Comparison of ENCODE assay signal across 12 mouse cellular contexts in the genomic region with DNA sequence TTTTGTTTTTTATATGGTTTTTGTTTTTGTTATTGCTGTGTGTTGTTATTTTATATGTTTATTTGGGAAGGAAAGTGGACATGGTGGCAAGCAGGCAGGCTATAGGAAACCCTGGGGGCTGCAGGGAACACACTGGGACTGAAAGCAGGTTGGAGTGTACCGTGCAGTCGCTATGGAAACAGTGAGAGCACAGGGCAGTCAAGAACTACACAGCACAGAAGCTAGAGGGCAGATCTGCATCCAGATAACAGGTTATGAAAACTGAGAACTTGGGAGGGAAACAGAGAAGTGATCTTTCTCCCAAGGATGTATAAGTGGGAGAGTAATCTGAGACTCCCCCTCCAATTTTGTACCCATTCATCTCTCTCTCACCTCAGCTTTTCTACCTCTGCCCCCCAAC. TPM values are rescaled to one million over a fixed set of nuclear protein-coding genes. Genes with fewer than 3 reads are reported as not detected.
DNase-seq lines count a peak whose midpoint lies in the region; ATAC-seq and TF ChIP-seq lines count a peak whose summit lies in the region.
"Had no signal": no experiment of that assay in that cellular context is flagged by ENCODE, and none has a peak within 500 bp of the region (broad histone marks: within the 10 kb centered on the region; RNA-seq: fewer than 3 reads in every experiment).

No protein-coding gene starts in this region.

- H3K36me3 ChIP-seq in forebrain, embryonic 14.5 days (ENCODE audit: control insufficient read depth, insufficient read depth, low read length): no peaks in the 10 kb centered on the region
- H3K36me3 ChIP-seq in neural tube, embryonic 13.5 days: no peaks in the 10 kb centered on the region
- H3K36me3 ChIP-seq: G1E had no signal

- no peak overlapping the region for H3K4me3 ChIP-seq in left cerebral cortex, adult 2 months
- H3K4me3 ChIP-seq in forebrain, embryonic 14.5 days (ENCODE audit: low read depth, low read length): no peak overlapping the region
- no peak overlapping the region for H3K4me3 ChIP-seq in neural tube, embryonic 13.5 days

- no peaks in the 10 kb centered on the region for H3K27me3 ChIP-seq in forebrain, embryonic 14.5 days (replicated peaks; ENCODE audit: control insufficient read depth, insufficient read depth, low read length)
- H3K27me3 ChIP-seq in neural tube, embryonic 13.5 days: no peaks in the 10 kb centered on the region; the same call in 1 of the 2 replicates

- WGBS in forebrain, embryonic 14.5 days: 5% methylated on average over 2 of the region's 2 CpGs
- 13% methylated on average over 2 of the region's 2 CpGs for WGBS in neural tube, embryonic 13.5 days

- H3K9ac ChIP-seq in forebrain, embryonic 14.5 days (ENCODE audit: low read length): no peak overlapping the region
- H3K9ac ChIP-seq in neural tube, embryonic 13.5 days: no peak overlapping the region

- H3K27ac ChIP-seq in left cerebral cortex, adult 2 months: no peak overlapping the region
- H3K27ac ChIP-seq in forebrain, embryonic 14.5 days (ENCODE audit: low read depth, low read length): no peak overlapping the region
- H3K27ac ChIP-seq in neural tube, embryonic 13.5 days (replicated peaks): no peak overlapping the region

- no peak for TF ChIP-seq POLR2A in brain, embryonic 14.5 days (IDR thresholded peaks at IDR 0.05; ENCODE audit: borderline replicate concordance, extremely low read depth, insufficient read depth, insufficient read length, poor library complexity, severe bottlenecking)

- no peaks in the 10 kb centered on the region for H3K4me1 ChIP-seq in forebrain, embryonic 14.5 days (ENCODE audit: control insufficient read depth, insufficient read depth, low read length)
- no peaks in the 10 kb centered on the region for H3K4me1 ChIP-seq in neural tube, embryonic 13.5 days (replicated peaks)

- no peak for DNase-seq in left cerebral cortex, adult 2 months (ENCODE audit: extremely low spot score in 1 of 2, low spot score in 2 of 2)
- no peak for DNase-seq in left cerebral cortex, postnatal 14 days (ENCODE audit: low spot score in 2 of 2)
- peak; percentile 68 for DNase-seq in brain, embryonic 14.5 days (ENCODE audit: low read depth)
- peak; percentile 46 for DNase-seq in forebrain, embryonic 14.5 days (ENCODE audit: low spot score)
- DNase-seq in layer of hippocampus, postnatal 25 days (ENCODE audit: extremely low spot score in 1 of 2, low spot score in 1 of 2): no peak
- no peak for DNase-seq in heart, postnatal 4 days
- DNase-seq: gastrocnemius, postnatal 25 days; heart, postnatal 14 days; lung, postnatal 36 days; thymus, postnatal 14 days had no signal

- no peaks in the 10 kb centered on the region for H3K9me3 ChIP-seq in forebrain, embryonic 14.5 days (replicated peaks; ENCODE audit: control insufficient read depth, low read length)
- H3K9me3 ChIP-seq in neural tube, embryonic 13.5 days: no peaks in the 10 kb centered on the region
- H3K9me3 ChIP-seq: G1E had no signal

- peak; percentile 36 for TF ChIP-seq CTCF in left cerebral cortex, adult 2 months (IDR thresholded peaks at IDR 0.05)
- TF ChIP-seq CTCF in brain, embryonic 14.5 days (IDR thresholded peaks at IDR 0.05; ENCODE audit: borderline replicate concordance, extremely low read depth, insufficient read depth, insufficient read length): peak; percentile 15; the same call in 1 of the 2 replicates

- ATAC-seq in forebrain, embryonic 14.5 days: peak; percentile 63
- ATAC-seq in neural tube, embryonic 13.5 days (ENCODE audit: low read depth): peak; percentile 72; the same call in 1 of the 2 replicates

- no peak overlapping the region for H3K4me2 ChIP-seq in forebrain, embryonic 14.5 days (ENCODE audit: low read length)
- H3K4me2 ChIP-seq in neural tube, embryonic 13.5 days: no peak overlapping the region

- intact Hi-C loops in left cerebral cortex, adult 2 months (cut with DNase I): no loop called here
- intact Hi-C loops in left cerebral cortex, postnatal 14 days (cut with DNase I): no loop called here

RNA-seq across cellular contexts. Expression of gene Grm8, which starts 7.4 kb away (rescaled TPM):
- total RNA-seq in left cerebral cortex, adult 2 months (2021): 10 to 100 TPM; 22.9 to 27.3 TPM
- total RNA-seq in left cerebral cortex, postnatal 14 days (2021): 10 to 100 TPM; 19.5 TPM
- polyA plus RNA-seq in brain, embryonic 14.5 days (2012; rRNA removed): 3.5 and 6.7 TPM in 2 replicates
- 3.0 and 5.1 TPM in 2 replicates for polyA plus RNA-seq in forebrain, embryonic 14.5 days (2014; fragmentation: Nextera tagmentation; extraction: Ambion mirVana)
- 7.0 and 7.7 TPM in 2 replicates for polyA plus RNA-seq in neural tube, embryonic 13.5 days (2015; fragmentation: Nextera tagmentation; extraction: Ambion mirVana)
- total RNA-seq in layer of hippocampus, postnatal 25 days (2021): 1 to 10 TPM; 6.2 to 8.5 TPM
- not detected for total RNA-seq in heart, postnatal 4 days (2021)
- polyA plus RNA-seq: G1E had no signal

Comparison
In these comparisons a context has a peak if more than half of its experiments do, and no peak if none do; other contexts are left out.
1. DNase-seq: peak in brain, embryonic 14.5 days (single experiment) and forebrain, embryonic 14.5 days (single experiment); none in left cerebral cortex, adult 2 months (0 of 2), left cerebral cortex, postnatal 14 days (0 of 2), layer of hippocampus, postnatal 25 days (0 of 2) and heart, postnatal 4 days (single experiment).
2. RNA of gene Grm8, which starts 7.4 kb away (total RNA-seq): 22.9 to 27.3 TPM in left cerebral cortex, adult 2 months, 19.5 TPM in left cerebral cortex, postnatal 14 days and 6.2 to 8.5 TPM in layer of hippocampus, postnatal 25 days; not detected in heart, postnatal 4 days; every median in the first group is over 4 times any median in the second.